Mouse (Mus musculus) liver, embryonic 14.5 days (tissue): ENCODE measurements around the gene Polg2. TPM values are rescaled to one million over a fixed set of nuclear protein-coding genes. Genes with fewer than 3 reads are reported as not detected.
A peak's percentile ranks its signal among the peaks of the same experiment; 100 is the strongest.
"Not testable (repeated sequence)": the region's sequence is repeated elsewhere in the genome, so short reads cannot be mapped to it uniquely, and the experiment has no call there.

Experiments
- ATAC-seq: fragments of 200-750 bp; cut with Nextera tagmentation; 2 replicates; pipeline ENCODE4 v1.8.0; 2017; ENCODE audit warnings: moderate number of reproducible peaks, mild to moderate bottlenecking, moderate library complexity; ENCODE audit not compliant: insufficient read depth
- DNase-seq, 3 experiments: peaks; one replicate each; pipeline ENCODE4 v3.0.0-alpha.2; 2012 to 2013; ENCODE audit warnings: low read depth in 3 of 3, low spot score in 3 of 3
- H3K27ac ChIP-seq: fragments of 300-500 bp; sonication (generic); 2 replicates; pipeline ENCODE4 v1.5.1; 2014; ENCODE audit warnings: moderate library complexity, mild to moderate bottlenecking, control low read depth, inconsistent platforms
- H3K27me3 ChIP-seq: fragments of 300-500 bp; sonication (generic); 2 replicates; pipeline ENCODE4 v1.6.1; 2014; ENCODE audit warnings: mild to moderate bottlenecking, low read length, moderate library complexity; ENCODE audit not compliant: control insufficient read depth, insufficient read depth
- H3K36me3 ChIP-seq: fragments of 300-500 bp; sonication (generic); replicated peaks from 2 replicates; pipeline ENCODE4 v1.6.1; 2014; ENCODE audit warnings: low read depth; ENCODE audit not compliant: control insufficient read depth, insufficient read depth
- H3K4me1 ChIP-seq, 2 experiments: fragments of 200-500 bp in 1 of 2; fragments of 300-500 bp in 1 of 2; sonication (generic) in 1 of 2; replicated peaks; 2 replicates each; pipeline ENCODE4 v1.6.1; 2012 to 2014; ENCODE audit warnings: antibody characterized with exemption in 1 of 2, inconsistent platforms in 1 of 2, low read length in 1 of 2; ENCODE audit not compliant: control insufficient read depth in 2 of 2, insufficient read depth in 2 of 2
- H3K4me2 ChIP-seq: fragments of 300-500 bp; sonication (generic); 2 replicates; pipeline ENCODE4 v1.6.1; 2014; ENCODE audit warnings: low read depth, mild to moderate bottlenecking, control low read depth, moderate library complexity
- H3K4me3 ChIP-seq, 2 experiments: fragments of 200-500 bp in 1 of 2; fragments of 300-500 bp in 1 of 2; sonication (generic) in 1 of 2; 2 replicates each; pipeline ENCODE4 v1.5.1; 2012 to 2014; ENCODE audit warnings: low read depth in 2 of 2, low read length in 2 of 2, mild to moderate bottlenecking in 2 of 2, control low read depth in 1 of 2, inconsistent platforms in 1 of 2, moderate library complexity in 1 of 2; ENCODE audit not compliant: insufficient read depth in 1 of 2
- H3K9ac ChIP-seq: fragments of 300-500 bp; sonication (generic); replicated peaks from 2 replicates; pipeline ENCODE4 v1.6.1; 2014; ENCODE audit warnings: mild to moderate bottlenecking, control low read depth, moderate library complexity
- H3K9me3 ChIP-seq: fragments of 300-500 bp; sonication (generic); 2 replicates; pipeline ENCODE4 v1.6.1; 2016; ENCODE audit warnings: low read length, mixed read lengths; ENCODE audit not compliant: control insufficient read depth
- CTCF ChIP-seq: IDR thresholded peaks from 2 replicates; pipeline ENCODE4 v1.5.1; 2016; ENCODE audit warnings: antibody characterized with exemption, low read depth, control low read depth
- EP300 ChIP-seq: IDR thresholded peaks from 2 replicates; pipeline ENCODE4 v1.6.1; 2016; ENCODE audit warnings: antibody characterized with exemption, low read depth
- WGBS: fragments of 180-500 bp; shearing (Covaris S2); extraction: QIAGEN DNeasy Blood & Tissue Kit; methylation state at CpG from one replicate; pipeline ENCODE4 v1.1.7; 2014; ENCODE audit not compliant: insufficient replicate concordance; 5-methylcytosine and 5-hydroxymethylcytosine counted together
- polyA plus RNA-seq, 2 experiments: library from polyadenylated mRNA; depleted of rRNA in 1 of 2; stranded (reverse) in 1 of 2; unstranded in 1 of 2; fragments of >200 nt; fragmentation: Nextera tagmentation in 1 of 2; extraction: Ambion mirVana in 1 of 2; gene quantifications; 2 replicates each; pipeline versions ENCODE4 v1.2.1 to v1.2.3; 2012 to 2014

Gene Polg2
- polyA plus RNA-seq, 2 experiments, result 3.8 to 4.4 TPM

DNA sequence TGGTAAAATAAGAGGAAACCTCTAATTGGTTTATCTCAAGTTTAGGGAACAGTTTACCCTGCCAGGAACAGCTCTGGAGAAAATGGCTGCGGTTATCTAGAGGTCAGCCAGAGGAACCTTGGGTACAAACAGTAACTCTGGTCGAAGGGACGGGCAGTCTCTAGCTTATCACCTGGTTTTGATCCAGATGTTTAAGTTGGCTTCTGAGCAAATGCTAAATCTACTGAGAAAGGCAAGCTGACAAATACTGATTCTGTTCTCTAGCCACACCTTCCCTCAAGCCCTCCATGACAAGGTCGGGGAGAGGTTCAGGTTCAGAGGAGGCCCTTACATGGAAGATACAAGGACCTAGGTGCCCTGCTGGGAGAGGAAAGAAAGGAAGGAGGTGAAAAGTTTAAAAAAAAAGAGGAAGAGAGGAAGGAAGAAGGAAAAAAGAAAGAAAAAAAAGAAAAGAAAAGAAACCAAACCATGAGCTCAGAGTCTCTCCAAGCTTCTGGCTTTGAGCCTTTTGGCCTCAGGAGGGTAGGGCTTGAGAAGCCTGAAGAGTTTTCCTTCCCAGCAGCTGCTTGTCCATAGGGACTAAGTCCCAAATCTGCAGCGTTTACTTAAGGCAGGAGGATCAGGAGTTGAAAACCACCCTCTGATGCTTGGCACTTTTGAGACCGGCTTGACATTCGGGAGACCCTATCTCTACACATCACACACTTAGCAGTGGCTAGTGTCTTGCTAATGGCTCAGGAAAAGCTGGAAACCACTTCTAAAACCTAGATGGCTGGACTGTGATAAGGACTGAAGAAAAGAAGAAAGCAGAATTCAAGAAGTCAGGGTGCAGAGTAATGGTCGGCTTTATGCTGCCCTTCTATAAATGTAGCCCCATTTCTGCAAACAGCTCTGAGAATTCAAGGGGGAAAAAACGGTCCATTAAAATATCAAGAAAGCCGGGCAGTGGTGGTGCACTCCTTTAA is 50.7 kb downstream of the Polg2 start:
- no peak overlapping the region for H3K9ac ChIP-seq
- H3K4me3 ChIP-seq, result no peak overlapping the region
- H3K27ac ChIP-seq, result no peak overlapping the region
- H3K9me3 ChIP-seq, result no peaks in the 10 kb centered on the region; the same call in 1 of the 2 replicates
- H3K4me1 ChIP-seq, result peaks cover 6 to 15% of the 10 kb centered on the region in 2 experiments
- no peaks in the 10 kb centered on the region for H3K27me3 ChIP-seq
- DNase-seq, result peak in 1 of 3 experiments; percentile 20
- no peak overlapping the region for H3K4me2 ChIP-seq
- ATAC-seq, result peak; percentile 47; the same call in 1 of the 2 replicates
- TF ChIP-seq CTCF (no peak), EP300 (no peak)
- WGBS, result 23% methylated on average over 10 of the region's 10 CpGs
- H3K36me3 ChIP-seq, result no peaks in the 10 kb centered on the region

- ATAC-seq, result no peak
- TF ChIP-seq CTCF (no peak), EP300 (no peak)
Observed at GRCm38 (mm10) chr11:106727967-106728366, 51.4 kb downstream of the Polg2 start.

GRCm38 (mm10) chr11:106724916-106725235 is 54.5 kb downstream of the Polg2 start:
- not testable (repeated sequence) for H3K9me3 ChIP-seq, ATAC-seq, H3K9ac ChIP-seq, H3K27me3 ChIP-seq, H3K36me3 ChIP-seq, DNase-seq, H3K4me3 ChIP-seq, H3K4me2 ChIP-seq, H3K27ac ChIP-seq
- H3K4me1 ChIP-seq, result peaks cover 16 to 21% of the 10 kb centered on the region in 2 experiments
- WGBS, result 76% methylated on average over 9 of the region's 9 CpGs

More at GRCm38 (mm10) chr11:106727967-106728366, 51.4 kb downstream of the Polg2 start:
- no peak overlapping the region for H3K9ac ChIP-seq
- no peak overlapping the region for H3K27ac ChIP-seq
- no peak overlapping the region for H3K4me2 ChIP-seq
- H3K9me3 ChIP-seq, result no peaks in the 10 kb centered on the region; the same call in 1 of the 2 replicates
- no peak overlapping the region for H3K4me3 ChIP-seq
- no peak for DNase-seq
- 64% methylated on average over 5 of the region's 5 CpGs for WGBS
- no peaks in the 10 kb centered on the region for H3K36me3 ChIP-seq
- no peaks in the 10 kb centered on the region for H3K27me3 ChIP-seq
- peaks cover 10 to 20% of the 10 kb centered on the region in 2 experiments for H3K4me1 ChIP-seq

GRCm38 (mm10) chr11:106724176-106724915 is 55.0 kb downstream of the Polg2 start:
- Histone ChIP-seq H3K9ac (no peak overlapping the region), H3K4me1 (peaks cover 16 to 21% of the 10 kb centered on the region in 2 experiments), H3K4me2 (no peak overlapping the region), H3K9me3 (no peaks in the 10 kb centered on the region), H3K4me3 (no peak overlapping the region), H3K36me3 (no peaks in the 10 kb centered on the region), H3K27me3 (no peaks in the 10 kb centered on the region), H3K27ac (no peak overlapping the region)
- DNase-seq, result no peak
- 77% methylated on average over 10 of the region's 10 CpGs for WGBS
- TF ChIP-seq CTCF, result no peak
- TF ChIP-seq EP300, result no peak
- no peak for ATAC-seq

- Histone ChIP-seq H3K4me2 (no peak overlapping the region), H3K4me1 (peaks cover 12 to 17% of the 10 kb centered on the region in 2 experiments), H3K27ac (no peak overlapping the region), H3K9ac (no peak overlapping the region), H3K27me3 (no peaks in the 10 kb centered on the region), H3K36me3 (no peaks in the 10 kb centered on the region), H3K9me3 (no peaks in the 10 kb centered on the region), H3K4me3 (no peak overlapping the region)
- TF ChIP-seq EP300 (no peak), CTCF (no peak)
- ATAC-seq, result no peak
- no peak for DNase-seq
- 70% methylated on average over 15 of the region's 15 CpGs for whole genome bisulfite sequencing
Observed at GRCm38 (mm10) chr11:106723611-106724125, 55.7 kb downstream of the Polg2 start.
